Mouse (Mus musculus) heart, embryonic 13.5 days (tissue): ENCODE measurements around the gene Mst1. TPM values are rescaled to one million over a fixed set of nuclear protein-coding genes. Genes with fewer than 3 reads are reported as not detected.

ENCODE experiments used
- ATAC-seq: fragments of 200-750 bp; cut with Nextera tagmentation; 2 replicates; pipeline ENCODE4 v1.8.0; 2017; ENCODE audit warnings: moderate TSS enrichment; ENCODE audit not compliant: insufficient number of reproducible peaks, low FRiP score, low TSS enrichment; ENCODE audit errors: extremely low read depth
- H3K27ac ChIP-seq: fragments of 300-500 bp; sonication (generic); replicated peaks from 2 replicates; pipeline ENCODE4 v1.5.1; 2015; ENCODE audit warnings: moderate library complexity, mild to moderate bottlenecking, inconsistent platforms
- H3K27me3 ChIP-seq: fragments of 300-500 bp; sonication (generic); replicated peaks from 2 replicates; pipeline ENCODE4 v1.6.1; 2015; ENCODE audit warnings: mild to moderate bottlenecking, inconsistent platforms
- H3K36me3 ChIP-seq: fragments of 300-500 bp; sonication (generic); 2 replicates; pipeline ENCODE4 v1.6.1; 2015; ENCODE audit warnings: mild to moderate bottlenecking, inconsistent platforms
- H3K4me1 ChIP-seq: fragments of 300-500 bp; sonication (generic); 2 replicates; pipeline ENCODE4 v1.6.1; 2015; ENCODE audit warnings: inconsistent platforms
- H3K4me2 ChIP-seq: fragments of 300-500 bp; sonication (generic); 2 replicates; pipeline ENCODE4 v1.6.1; 2015; ENCODE audit warnings: inconsistent platforms, mild to moderate bottlenecking, moderate library complexity
- H3K4me3 ChIP-seq: fragments of 300-500 bp; sonication (generic); 2 replicates; pipeline ENCODE4 v1.5.1; 2015; ENCODE audit warnings: moderate library complexity, mild to moderate bottlenecking, inconsistent platforms
- H3K9ac ChIP-seq: fragments of 300-500 bp; sonication (generic); 2 replicates; pipeline ENCODE4 v1.6.1; 2015; ENCODE audit warnings: inconsistent platforms, mild to moderate bottlenecking, moderate library complexity
- H3K9me3 ChIP-seq: fragments of 300-500 bp; sonication (generic); 2 replicates; pipeline ENCODE4 v1.6.1; 2016; ENCODE audit warnings: inconsistent platforms
- WGBS: fragments of 180-500 bp; shearing (Covaris S2); methylation state at CpG from one replicate; pipeline ENCODE4 v1.1.7; 2015; ENCODE audit warnings: mixed read lengths; 5-methylcytosine and 5-hydroxymethylcytosine counted together
- polyA plus RNA-seq: library from polyadenylated mRNA; unstranded; fragments of >200 nt; fragmentation: Nextera tagmentation; extraction: Ambion mirVana; gene quantifications from 2 replicates; pipeline ENCODE4 v1.2.1, GENCODE M21; 2015

Gene Mst1
- polyA plus RNA-seq, 1 experiment from 2014 or later = 0.20 TPM

GRCm38 (mm10) chr9:108082988-108083431 is 2.8 kb downstream of the Mst1 start, which contains the start of gene Rnf123:
TSS of gene Rnf123 (minus strand) at chr9:108083346.
- Histone ChIP-seq H3K9ac (peak within 1 kb of the TSS; percentile 58), H3K27ac (no peak within 1 kb of the TSS), H3K4me3 (peak within 1 kb of the TSS; percentile 32), H3K9me3 (no peaks in the 10 kb centered on the region), H3K36me3 (peaks cover 41% of the 10 kb centered on the region), H3K4me1 (peaks cover 44% of the 10 kb centered on the region), H3K27me3 (peaks cover 45% of the 10 kb centered on the region), H3K4me2 (peak within 1 kb of the TSS; percentile 59)
- ATAC-seq = no peak
- 32% methylated on average over 12 of the region's 12 CpGs for WGBS

DNA sequence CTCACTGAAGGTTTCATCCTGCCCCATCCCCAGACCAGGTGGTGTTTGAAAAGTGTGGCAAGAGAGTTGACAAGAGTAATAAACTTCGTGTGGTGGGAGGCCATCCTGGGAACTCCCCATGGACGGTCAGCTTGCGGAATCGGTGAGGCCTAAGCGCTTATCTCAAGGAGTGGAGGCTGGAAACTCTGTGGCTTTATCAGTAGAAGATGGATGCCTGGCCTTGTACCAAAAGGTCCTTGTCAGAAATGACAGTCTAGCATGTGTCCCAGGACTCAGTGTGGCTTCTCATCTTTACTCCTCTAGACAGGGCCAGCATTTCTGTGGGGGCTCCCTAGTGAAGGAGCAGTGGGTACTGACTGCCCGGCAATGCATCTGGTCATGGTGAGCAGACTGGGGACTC is 3.3 kb downstream of the Mst1 start:
- H3K27ac ChIP-seq = no peak overlapping the region
- H3K9me3 ChIP-seq = no peaks in the 10 kb centered on the region
- H3K4me2 ChIP-seq = no peak overlapping the region
- H3K27me3 ChIP-seq = peaks cover 45% of the 10 kb centered on the region
- H3K4me1 ChIP-seq = peaks cover 38% of the 10 kb centered on the region
- H3K9ac ChIP-seq = no peak overlapping the region
- 33% methylated on average over 6 of the region's 6 CpGs for WGBS
- ATAC-seq = no peak
- no peak overlapping the region for H3K4me3 ChIP-seq
- H3K36me3 ChIP-seq = peaks cover 47% of the 10 kb centered on the region

- Histone ChIP-seq H3K36me3 (peaks cover 64% of the 10 kb centered on the region), H3K4me2 (no peak overlapping the region), H3K4me3 (no peak overlapping the region), H3K27me3 (peaks cover 45% of the 10 kb centered on the region), H3K9me3 (no peaks in the 10 kb centered on the region), H3K27ac (no peak overlapping the region), H3K4me1 (peaks cover 32% of the 10 kb centered on the region), H3K9ac (peak overlapping the region; percentile 7; the same call in 1 of the 2 replicates)
- 96% methylated on average over 4 of the region's 4 CpGs for WGBS
- no peak for ATAC-seq
Observed at GRCm38 (mm10) chr9:108085261-108085660, 5.0 kb downstream of the Mst1 start.

- peaks cover 22% of the 10 kb centered on the region for H3K4me1 ChIP-seq
- H3K9ac ChIP-seq = no peak overlapping the region
- 95% methylated on average over 7 of the region's 7 CpGs for WGBS
- H3K9me3 ChIP-seq = no peaks in the 10 kb centered on the region
- H3K27me3 ChIP-seq = no peaks in the 10 kb centered on the region
- ATAC-seq = no peak
- no peak overlapping the region for H3K27ac ChIP-seq
- H3K36me3 ChIP-seq = peaks cover 72% of the 10 kb centered on the region
- no peak overlapping the region for H3K4me3 ChIP-seq
- H3K4me2 ChIP-seq = no peak overlapping the region
Observed at GRCm38 (mm10) chr9:108090611-108091120, 10.4 kb downstream of the Mst1 start.

- peak overlapping the region; percentile 82 for H3K27ac ChIP-seq
- H3K9ac ChIP-seq = peak overlapping the region; percentile 91
- H3K4me3 ChIP-seq = peak overlapping the region; percentile 80
- WGBS = 62% methylated on average over 10 of the region's 10 CpGs
- no peaks in the 10 kb centered on the region for H3K27me3 ChIP-seq
- no peak for ATAC-seq
- H3K4me1 ChIP-seq = peaks cover 50% of the 10 kb centered on the region
- H3K4me2 ChIP-seq = peak overlapping the region; percentile 100
- H3K9me3 ChIP-seq = no peaks in the 10 kb centered on the region
- H3K36me3 ChIP-seq = peaks cover 43% of the 10 kb centered on the region
Observed at GRCm38 (mm10) chr9:108093586-108093985, 13.3 kb downstream of the Mst1 start.

- Histone ChIP-seq H3K9ac (peak within 1 kb of the TSS; percentile 91), H3K27ac (peak within 1 kb of the TSS; percentile 82), H3K27me3 (no peaks in the 10 kb centered on the region), H3K4me2 (peak within 1 kb of the TSS; percentile 100), H3K4me1 (peaks cover 52% of the 10 kb centered on the region), H3K4me3 (peak within 1 kb of the TSS; percentile 80), H3K9me3 (no peaks in the 10 kb centered on the region), H3K36me3 (peaks cover 35% of the 10 kb centered on the region)
- under 1% methylated on average over 50 of the region's 52 CpGs for WGBS
- ATAC-seq = peak; percentile 91
Observed at GRCm38 (mm10) chr9:108094184-108094941, 14.1 kb downstream of the Mst1 start, which contains the start of gene Apeh. TSS of gene Apeh (minus strand) at chr9:108094606.

GRCm38 (mm10) chr9:108094998-108095411 is 14.8 kb downstream of the Mst1 start:
- Histone ChIP-seq H3K4me3 (peak overlapping the region; percentile 80), H3K27me3 (no peaks in the 10 kb centered on the region), H3K4me2 (peak overlapping the region; percentile 100), H3K4me1 (peaks cover 52% of the 10 kb centered on the region), H3K27ac (peak overlapping the region; percentile 82), H3K9ac (peak overlapping the region; percentile 91), H3K9me3 (no peaks in the 10 kb centered on the region), H3K36me3 (peaks cover 29% of the 10 kb centered on the region)
- WGBS = 0% methylated on average over 16 of the region's 16 CpGs
- peak; percentile 10; the same call in 1 of the 2 replicates for ATAC-seq

DNA sequence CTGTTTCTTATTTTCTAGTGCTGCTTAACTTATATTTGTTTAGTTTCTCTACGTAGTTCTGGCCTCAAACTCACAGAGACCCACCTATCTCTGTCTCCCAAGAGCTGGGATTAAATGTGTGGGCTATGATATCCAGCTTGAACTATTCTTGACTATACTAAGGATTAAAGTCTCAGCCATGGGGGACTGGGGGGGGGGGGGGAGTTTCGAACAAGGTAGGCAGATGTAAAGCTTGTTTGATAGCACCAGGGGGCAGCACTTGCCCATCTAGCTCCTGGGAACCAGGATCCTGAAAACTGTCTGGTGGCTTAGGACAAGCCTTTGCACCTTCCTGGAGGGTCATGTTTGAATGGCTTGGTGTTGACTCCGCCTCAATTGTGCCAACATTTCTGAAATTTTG is 15.3 kb downstream of the Mst1 start:
- Histone ChIP-seq H3K4me2 (peak overlapping the region; percentile 100), H3K27ac (peak overlapping the region; percentile 82), H3K4me3 (peak overlapping the region; percentile 80), H3K9ac (peak overlapping the region; percentile 91), H3K9me3 (no peaks in the 10 kb centered on the region), H3K27me3 (no peaks in the 10 kb centered on the region), H3K4me1 (peaks cover 52% of the 10 kb centered on the region), H3K36me3 (peaks cover 24% of the 10 kb centered on the region)
- WGBS = 10% methylated on average over 3 of the region's 3 CpGs
- ATAC-seq = no peak

- ATAC-seq = no peak
- peaks cover 52% of the 10 kb centered on the region for H3K4me1 ChIP-seq
- H3K9me3 ChIP-seq = no peaks in the 10 kb centered on the region
- H3K27ac ChIP-seq = peak overlapping the region; percentile 49
- 59% methylated on average over 10 of the region's 10 CpGs for WGBS
- H3K27me3 ChIP-seq = no peaks in the 10 kb centered on the region
- peak overlapping the region; percentile 100 for H3K4me2 ChIP-seq
- peaks cover 18% of the 10 kb centered on the region for H3K36me3 ChIP-seq
- peak overlapping the region; percentile 62; the same call in 1 of the 2 replicates for H3K9ac ChIP-seq
- H3K4me3 ChIP-seq = peak overlapping the region; percentile 80; the same call in 1 of the 2 replicates
Observed at GRCm38 (mm10) chr9:108095949-108096712, 15.9 kb downstream of the Mst1 start.

GRCm38 (mm10) chr9:108099619-108100018 is 19.4 kb downstream of the Mst1 start:
- Histone ChIP-seq H3K9me3 (no peaks in the 10 kb centered on the region), H3K27me3 (no peaks in the 10 kb centered on the region), H3K4me2 (no peak overlapping the region), H3K27ac (no peak overlapping the region), H3K4me1 (peaks cover 41% of the 10 kb centered on the region), H3K9ac (no peak overlapping the region), H3K4me3 (no peak overlapping the region), H3K36me3 (no peaks in the 10 kb centered on the region)
- 86% methylated on average over 8 of the region's 8 CpGs for WGBS
- ATAC-seq = no peak
